Mouse (Mus musculus): ENCODE data around the gene Mrtfa.

DNA sequence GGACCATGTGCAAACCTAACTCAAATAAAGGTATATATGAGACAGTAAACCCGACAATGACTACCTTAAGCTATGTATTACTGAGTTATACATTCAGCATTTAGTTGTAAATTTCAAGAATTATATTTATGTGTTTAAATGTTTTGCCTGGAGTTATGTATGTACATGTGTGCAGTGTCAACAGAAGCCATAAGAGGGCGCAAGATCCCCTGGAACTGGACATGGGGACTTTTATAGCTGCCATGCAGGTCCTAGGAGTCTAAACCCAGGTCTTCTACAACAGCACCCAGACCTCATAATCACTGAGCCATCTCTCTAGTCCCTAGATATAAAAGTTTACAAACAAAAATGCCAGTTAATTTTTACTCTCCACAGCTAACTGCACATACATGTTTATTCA is 117.8 kb downstream of the Mrtfa start:
- TF ChIP-seq CTCF (IDR thresholded peaks at IDR 0.05; ENCODE audit: low read depth, low read length) (0 out of 2 replicates have a peak, but pooled peaks have one; percentile 6), GATA1 (IDR thresholded peaks at IDR 0.05; ENCODE audit: borderline replicate concordance, low read length) (no peak), TAL1 (conservative IDR thresholded peaks at IDR 0.05; ENCODE audit: low read depth, low read length) (no peak), POLR2AphosphoS5 (IDR thresholded peaks at IDR 0.05; ENCODE audit: insufficient replicate concordance, low read depth, low read length) (no peak), GATA2 (IDR thresholded peaks at IDR 0.05; ENCODE audit: borderline replicate concordance, low read depth, low read length) (no peak)

All from G1E (cell line).